Mouse (Mus musculus): ENCODE measurements around the gene Kcnj10. TPM values are rescaled to one million over a fixed set of nuclear protein-coding genes. Genes with fewer than 3 reads are reported as not detected.
A peak's percentile ranks its signal among the peaks of the same experiment; 100 is the strongest.

Kcnj10 gene
- polyA plus RNA-seq, 1 experiment, result 0.91 TPM

DNA sequence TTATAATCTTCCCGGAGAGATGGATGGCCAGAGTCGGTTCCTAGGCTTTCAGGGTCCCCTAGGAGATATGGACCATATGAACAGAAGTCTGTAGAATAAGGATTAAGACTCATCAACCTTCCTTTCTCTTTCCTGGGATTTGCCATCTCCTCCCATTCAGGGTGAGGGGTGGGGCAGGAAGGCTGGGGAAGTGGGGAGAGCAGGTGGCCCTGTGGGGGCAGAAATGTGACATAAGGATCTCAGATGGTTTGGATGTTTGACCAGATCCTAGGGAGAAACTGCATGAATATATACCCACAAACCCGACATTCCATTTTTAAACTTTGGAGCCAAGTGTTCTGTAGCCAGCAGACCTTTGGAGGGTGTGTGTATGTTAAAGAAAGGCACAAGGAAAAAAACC is 13.0 kb upstream of the Kcnj10 start:
- Histone ChIP-seq H3K4me3 (ENCODE audit: insufficient read depth, low read length) (no peak overlapping the region), H3K27ac (ENCODE audit: insufficient read depth, low read length) (no peak overlapping the region), H3K4me1 (ENCODE audit: control insufficient read depth, insufficient read depth, low read length) (no peaks in the 10 kb centered on the region)
- no peak for TF ChIP-seq CTCF (IDR thresholded peaks at IDR 0.05; ENCODE audit: borderline replicate concordance, insufficient read depth, low read length)
- TF ChIP-seq POLR2A (IDR thresholded peaks at IDR 0.05; ENCODE audit: low read depth, low read length), result no peak

DNA sequence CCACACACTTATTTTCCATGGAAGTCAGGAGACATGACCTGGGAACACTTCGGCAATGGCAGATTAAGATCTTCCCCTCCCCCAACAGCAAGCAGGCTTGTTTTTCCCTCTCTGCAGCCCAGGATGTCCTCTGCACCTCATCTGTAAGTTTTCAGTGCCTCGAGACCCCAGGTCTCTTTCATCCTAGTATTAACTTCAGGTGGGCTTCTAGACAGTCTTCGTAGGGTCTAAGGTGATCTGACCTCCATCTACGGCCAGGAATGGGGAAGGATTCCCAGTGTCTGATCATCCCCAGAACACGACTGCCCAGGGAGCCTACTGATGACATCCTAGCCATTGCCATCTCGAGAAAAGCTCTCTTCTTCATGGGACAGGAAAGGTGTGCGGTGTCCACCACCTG is 12.5 kb upstream of the Kcnj10 start:
- no peaks in the 10 kb centered on the region for H3K4me1 ChIP-seq (ENCODE audit: control insufficient read depth, insufficient read depth, low read length)
- TF ChIP-seq POLR2A (IDR thresholded peaks at IDR 0.05; ENCODE audit: low read depth, low read length), result no peak
- TF ChIP-seq CTCF (IDR thresholded peaks at IDR 0.05; ENCODE audit: borderline replicate concordance, insufficient read depth, low read length), result no peak

DNA sequence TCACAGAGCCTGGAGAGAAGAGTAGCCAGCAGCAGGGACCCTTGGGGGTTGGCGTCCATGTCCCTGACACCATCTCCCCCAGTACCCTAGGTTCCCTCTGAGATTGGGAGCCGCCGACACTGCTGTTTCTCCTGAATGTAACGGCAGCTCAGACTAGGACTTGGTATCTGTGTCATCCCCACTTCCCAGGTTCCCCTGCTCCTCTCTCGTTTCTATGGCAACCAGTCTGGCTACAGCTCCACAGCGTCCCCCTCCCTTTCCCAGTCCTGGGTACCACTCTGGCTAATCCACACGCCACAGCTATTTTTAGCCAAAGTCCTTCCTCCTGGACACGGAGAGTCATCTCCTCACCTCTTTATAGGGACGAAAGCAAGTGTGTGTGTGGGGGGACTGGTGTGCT is 11.9 kb upstream of the Kcnj10 start, which contains the start of gene Kcnj9:
Gene Kcnj9, minus strand, starts transcription at position 188 of the 400 bp plus-strand sequence.
- no peak for TF ChIP-seq CTCF (IDR thresholded peaks at IDR 0.05; ENCODE audit: borderline replicate concordance, insufficient read depth, low read length)
- no peak for TF ChIP-seq POLR2A (IDR thresholded peaks at IDR 0.05; ENCODE audit: low read depth, low read length)
- no peak within 1 kb of the TSS for H3K27ac ChIP-seq (ENCODE audit: insufficient read depth, low read length)
- H3K4me1 ChIP-seq (ENCODE audit: control insufficient read depth, insufficient read depth, low read length), result no peaks in the 10 kb centered on the region
- no peak within 1 kb of the TSS for H3K4me3 ChIP-seq (ENCODE audit: insufficient read depth, low read length)

More for the DNA sequence above, 12.5 kb upstream of the Kcnj10 start:
- H3K4me3 ChIP-seq (ENCODE audit: insufficient read depth, low read length), result no peak overlapping the region
- H3K27ac ChIP-seq (ENCODE audit: insufficient read depth, low read length), result no peak overlapping the region

DNA sequence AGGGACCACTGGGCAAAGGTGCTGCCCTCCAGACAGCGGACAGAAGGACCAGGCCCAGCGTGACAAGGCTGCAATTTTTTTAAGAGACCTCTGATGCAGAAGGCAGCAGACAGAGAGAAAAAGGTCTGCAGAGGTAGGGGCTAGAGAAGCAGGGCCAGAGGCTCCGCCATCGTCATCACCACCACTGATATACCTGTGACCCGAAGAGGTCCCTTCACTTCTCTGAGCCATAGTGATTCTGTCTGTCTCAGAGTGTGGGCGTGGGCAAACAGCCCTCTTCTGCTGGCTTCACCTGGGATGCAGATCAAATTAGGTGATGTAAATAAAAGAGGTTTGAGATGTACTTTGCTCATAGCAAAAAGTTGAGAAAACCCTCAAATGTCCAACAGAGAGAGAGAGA is 11.4 kb upstream of the Kcnj10 start:
- no peak for TF ChIP-seq CTCF (IDR thresholded peaks at IDR 0.05; ENCODE audit: borderline replicate concordance, insufficient read depth, low read length)
- no peak for TF ChIP-seq POLR2A (IDR thresholded peaks at IDR 0.05; ENCODE audit: low read depth, low read length)
- Histone ChIP-seq H3K4me1 (ENCODE audit: control insufficient read depth, insufficient read depth, low read length) (no peaks in the 10 kb centered on the region), H3K27ac (ENCODE audit: insufficient read depth, low read length) (no peak overlapping the region), H3K4me3 (ENCODE audit: insufficient read depth, low read length) (no peak overlapping the region)

DNA sequence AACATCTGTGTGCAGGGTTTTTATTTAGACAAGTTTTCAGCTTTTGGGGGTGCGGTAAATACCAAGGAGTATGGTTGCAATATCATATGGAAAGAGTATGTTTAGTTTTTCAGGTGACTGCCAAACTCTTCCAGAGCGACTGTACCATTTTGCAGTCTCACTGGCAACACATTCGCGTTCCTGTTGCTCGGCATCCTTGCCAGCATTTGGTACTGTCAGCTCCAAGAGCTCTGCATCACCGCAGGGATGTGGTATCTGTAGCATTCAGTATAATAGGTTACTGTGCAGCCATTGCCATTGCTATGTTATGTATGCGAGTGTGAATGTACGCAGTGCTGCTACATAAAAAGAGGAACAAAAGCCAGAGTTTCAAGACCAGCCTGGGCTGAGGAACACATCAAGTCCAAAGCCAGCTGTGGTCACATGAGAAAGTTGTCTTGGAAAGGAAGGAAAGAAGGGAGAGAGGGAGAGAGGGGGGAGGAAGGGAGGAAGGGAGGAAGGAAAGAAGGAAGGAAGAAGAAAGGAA is 9.5 kb upstream of the Kcnj10 start:
- Histone ChIP-seq H3K4me1 (ENCODE audit: control insufficient read depth, insufficient read depth, low read length) (no peaks in the 10 kb centered on the region), H3K27ac (ENCODE audit: insufficient read depth, low read length) (no peak overlapping the region), H3K4me3 (ENCODE audit: insufficient read depth, low read length) (no peak overlapping the region)
- no peak for TF ChIP-seq POLR2A (IDR thresholded peaks at IDR 0.05; ENCODE audit: low read depth, low read length)
- TF ChIP-seq CTCF (IDR thresholded peaks at IDR 0.05; ENCODE audit: borderline replicate concordance, insufficient read depth, low read length), result no peak

DNA sequence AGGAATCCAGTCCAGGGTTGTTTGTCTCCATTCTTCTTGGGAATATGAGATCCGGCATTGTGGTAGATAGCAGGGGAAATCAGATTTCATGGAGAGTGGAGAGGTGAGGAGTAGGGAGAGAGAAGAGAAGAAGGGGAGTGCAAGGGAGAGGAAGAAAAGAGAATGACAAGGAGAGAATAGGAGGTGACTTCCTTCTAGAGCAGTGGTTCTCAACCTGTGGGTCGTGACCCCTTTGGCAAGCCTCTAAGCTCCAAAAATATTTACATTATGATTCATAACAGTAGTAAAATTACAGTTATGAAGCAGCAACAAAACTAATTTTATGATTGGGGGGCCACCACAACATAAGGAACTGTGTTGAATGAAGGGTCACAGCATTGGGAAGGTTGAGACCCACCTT is 8.1 kb upstream of the Kcnj10 start:
- Histone ChIP-seq H3K27ac (ENCODE audit: insufficient read depth, low read length) (no peak overlapping the region), H3K4me1 (ENCODE audit: control insufficient read depth, insufficient read depth, low read length) (no peaks in the 10 kb centered on the region), H3K4me3 (ENCODE audit: insufficient read depth, low read length) (no peak overlapping the region)
- no peak for TF ChIP-seq POLR2A (IDR thresholded peaks at IDR 0.05; ENCODE audit: low read depth, low read length)
- no peak for TF ChIP-seq CTCF (IDR thresholded peaks at IDR 0.05; ENCODE audit: borderline replicate concordance, insufficient read depth, low read length)

DNA sequence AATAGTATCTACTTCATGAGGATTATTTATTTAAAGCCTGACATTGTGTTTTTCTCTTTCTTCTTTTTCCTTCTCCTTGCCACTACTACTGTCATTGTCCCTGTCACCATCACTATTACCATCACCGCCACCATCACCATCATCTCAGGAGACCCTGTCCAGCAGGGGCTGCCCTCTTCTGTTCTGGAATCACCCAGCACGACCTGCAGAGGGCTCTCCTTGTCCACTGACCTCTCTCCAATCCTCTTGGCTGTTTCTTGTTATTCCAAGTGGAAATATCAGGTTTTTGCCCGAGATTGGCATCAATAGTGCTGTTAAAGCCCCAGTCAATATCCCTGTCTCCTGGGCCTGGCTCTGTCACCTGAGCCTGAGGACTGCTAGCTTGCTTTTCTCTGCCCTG is 7.5 kb upstream of the Kcnj10 start:
- Histone ChIP-seq H3K27ac (ENCODE audit: insufficient read depth, low read length) (no peak overlapping the region), H3K4me1 (ENCODE audit: control insufficient read depth, insufficient read depth, low read length) (no peaks in the 10 kb centered on the region), H3K4me3 (ENCODE audit: insufficient read depth, low read length) (no peak overlapping the region)
- TF ChIP-seq POLR2A (IDR thresholded peaks at IDR 0.05; ENCODE audit: low read depth, low read length), result no peak
- TF ChIP-seq CTCF (IDR thresholded peaks at IDR 0.05; ENCODE audit: borderline replicate concordance, insufficient read depth, low read length), result no peak

DNA sequence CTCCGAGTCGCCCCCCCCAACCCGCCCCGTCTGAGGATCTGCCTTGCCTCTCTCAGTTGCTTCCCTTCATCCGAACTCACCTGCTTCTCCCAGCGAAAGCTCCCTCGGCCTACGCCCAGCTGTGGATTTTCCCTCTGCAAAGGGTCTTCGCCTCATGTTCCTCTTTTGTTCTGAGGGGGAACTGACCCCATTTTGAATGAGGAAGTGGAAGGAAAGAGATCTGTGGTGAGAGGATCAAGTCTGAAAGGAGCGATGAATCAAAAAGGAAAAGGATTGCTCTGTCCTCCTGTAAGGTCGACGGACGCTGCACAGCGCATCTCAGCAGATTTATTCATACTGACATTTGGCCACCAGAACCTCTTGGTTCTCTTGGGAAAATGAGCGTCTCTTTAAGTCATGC is 5.2 kb upstream of the Kcnj10 start:
- no peak overlapping the region for H3K4me3 ChIP-seq (ENCODE audit: insufficient read depth, low read length)
- TF ChIP-seq CTCF (IDR thresholded peaks at IDR 0.05; ENCODE audit: borderline replicate concordance, insufficient read depth, low read length) (no peak), POLR2A (IDR thresholded peaks at IDR 0.05; ENCODE audit: low read depth, low read length) (no peak)
- no peaks in the 10 kb centered on the region for H3K4me1 ChIP-seq (ENCODE audit: control insufficient read depth, insufficient read depth, low read length)
- no peak overlapping the region for H3K27ac ChIP-seq (ENCODE audit: insufficient read depth, low read length)

DNA sequence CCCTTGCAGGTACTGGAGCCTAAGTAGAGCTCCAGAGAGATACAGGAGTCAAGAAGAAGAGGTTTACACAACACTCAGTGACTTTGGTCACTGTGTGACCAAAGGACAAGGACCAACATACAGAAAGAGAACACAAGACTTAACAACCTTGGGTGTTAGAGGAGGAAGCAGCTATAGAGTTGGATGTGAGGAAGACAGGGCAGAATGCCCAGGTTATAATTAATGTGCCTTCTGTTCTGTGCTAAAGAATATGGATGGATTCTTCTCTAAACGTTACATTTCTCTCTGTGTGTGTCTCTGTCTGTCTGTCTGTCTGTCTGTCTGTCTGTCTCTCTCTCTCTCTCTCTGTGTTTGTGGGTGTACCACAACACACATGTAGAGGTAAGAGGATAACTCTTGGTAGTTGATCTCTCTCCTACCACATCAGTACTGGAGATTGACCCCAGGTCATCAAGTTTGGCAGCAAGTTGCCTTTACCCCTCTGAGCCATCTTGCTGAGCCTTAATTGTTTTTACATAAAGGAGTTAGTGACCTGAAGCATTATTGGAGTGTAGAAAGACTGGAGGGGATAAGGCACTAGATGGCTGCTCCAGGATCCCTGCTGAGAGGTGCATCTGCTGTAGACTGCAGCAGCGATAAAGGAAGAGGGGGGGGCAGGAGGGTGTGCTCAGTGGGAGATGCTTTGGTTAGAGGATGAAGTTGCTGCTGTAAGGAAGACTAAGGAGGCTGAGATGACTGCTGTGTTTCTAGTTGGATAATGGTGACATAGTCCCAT is 3.4 kb upstream of the Kcnj10 start:
- H3K4me3 ChIP-seq (ENCODE audit: insufficient read depth, low read length), result no peak overlapping the region
- TF ChIP-seq CTCF (IDR thresholded peaks at IDR 0.05; ENCODE audit: borderline replicate concordance, insufficient read depth, low read length) (no peak), POLR2A (IDR thresholded peaks at IDR 0.05; ENCODE audit: low read depth, low read length) (no peak)
- H3K4me1 ChIP-seq (ENCODE audit: control insufficient read depth, insufficient read depth, low read length), result no peaks in the 10 kb centered on the region
- no peak overlapping the region for H3K27ac ChIP-seq (ENCODE audit: insufficient read depth, low read length)

DNA sequence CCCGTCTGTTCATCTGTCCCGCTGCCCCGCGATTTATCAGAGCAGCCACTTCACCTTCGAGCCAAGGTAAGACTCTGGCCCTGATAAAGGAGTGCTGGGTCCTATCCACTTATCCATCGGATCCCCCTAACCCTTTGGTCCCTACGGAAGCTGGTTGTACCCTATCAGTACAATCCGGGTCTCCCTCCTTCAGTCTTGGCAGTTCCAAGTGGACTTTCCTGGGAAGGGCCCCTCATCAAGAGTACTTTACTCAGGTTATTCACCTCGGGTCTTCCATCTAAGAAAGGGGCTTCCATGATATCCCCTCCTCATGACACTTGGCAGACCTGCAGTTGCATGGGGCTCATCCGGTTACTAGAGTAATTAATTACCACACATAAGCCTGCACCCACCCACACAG is 376 bp downstream of the Kcnj10 start:
- H3K4me1 ChIP-seq (ENCODE audit: control insufficient read depth, insufficient read depth, low read length), result no peaks in the 10 kb centered on the region
- H3K4me3 ChIP-seq (ENCODE audit: insufficient read depth, low read length), result peak overlapping the region; percentile 35; the same call in 1 of the 2 replicates
- H3K27ac ChIP-seq (ENCODE audit: insufficient read depth, low read length), result no peak overlapping the region

More for the DNA sequence above, 376 bp downstream of the Kcnj10 start:
- TF ChIP-seq CTCF (IDR thresholded peaks at IDR 0.05; ENCODE audit: borderline replicate concordance, insufficient read depth, low read length), result no peak
- no peak for TF ChIP-seq POLR2A (IDR thresholded peaks at IDR 0.05; ENCODE audit: low read depth, low read length)

Measured in embryonic fibroblast, embryonic 13.5 days (primary cell).